In genomic region chr19:41915294-41915693, GRCm38 (mm10) we compare ENCODE assay signal across 28 mouse cellular contexts. TPM values are rescaled to one million over a fixed set of nuclear protein-coding genes. Genes with fewer than 3 reads are reported as not detected.
A peak's percentile ranks its signal among the peaks of the same experiment; 100 is the strongest.
DNase-seq lines count a peak whose midpoint lies in the region; ATAC-seq and TF ChIP-seq lines count a peak whose summit lies in the region.
"Had no signal": no experiment of that assay in that cellular context is flagged by ENCODE, and none has a peak within 500 bp of the region (broad histone marks: within the 10 kb centered on the region; RNA-seq: fewer than 3 reads in every experiment).

No protein-coding gene starts in this region.

- no peak for ATAC-seq in embryonic facial prominence, embryonic 14.5 days (ENCODE audit: low read depth)
- ATAC-seq in heart, embryonic 14.5 days (ENCODE audit: insufficient number of reproducible peaks, insufficient read depth, low FRiP score, low read depth): no peak
- ATAC-seq in liver, postnatal 0 days: no peak
- no peak for ATAC-seq in liver, embryonic 12.5 days
- ATAC-seq: forebrain, embryonic 15.5 days; intestine, postnatal 0 days; midbrain, embryonic 16.5 days had no signal

- intact Hi-C loops in heart, postnatal 36 days (cut with DNase I): no loop called here

- WGBS in embryonic facial prominence, embryonic 14.5 days: 83% methylated on average over 3 of the region's 3 CpGs
- 93% methylated on average over 3 of the region's 3 CpGs for WGBS in embryonic facial prominence, embryonic 10.5 days
- 68% methylated on average over 3 of the region's 3 CpGs for WGBS in heart, embryonic 14.5 days
- 82% methylated on average over 3 of the region's 3 CpGs for WGBS in liver, postnatal 0 days (ENCODE audit: insufficient replicate concordance)
- 79% methylated on average over 3 of the region's 3 CpGs for WGBS in liver, embryonic 12.5 days (ENCODE audit: insufficient replicate concordance)

- peaks cover 13% of the 10 kb centered on the region; the same call in 1 of the 2 replicates for H3K4me1 ChIP-seq in embryonic facial prominence, embryonic 14.5 days (ENCODE audit: control insufficient read depth, insufficient read depth, low read length)
- H3K4me1 ChIP-seq in embryonic facial prominence, embryonic 10.5 days: peaks cover 24% of the 10 kb centered on the region
- H3K4me1 ChIP-seq in heart, embryonic 14.5 days (ENCODE audit: control insufficient read depth in 2 of 2, insufficient read depth in 2 of 2, low read length in 2 of 2): peaks cover 4 to 14% of the 10 kb centered on the region in 2 experiments
- peaks cover 33% of the 10 kb centered on the region for H3K4me1 ChIP-seq in liver, postnatal 0 days (ENCODE audit: insufficient read depth)
- peaks cover 33% of the 10 kb centered on the region for H3K4me1 ChIP-seq in liver, embryonic 12.5 days

- no peak for TF ChIP-seq CTCF in liver, postnatal 0 days (IDR thresholded peaks at IDR 0.05; ENCODE audit: low read depth)

- DNase-seq in embryonic facial prominence, embryonic 14.5 days (ENCODE audit: low spot score): no peak
- no peak for DNase-seq in embryonic facial prominence, embryonic 10.5 days (ENCODE audit: low spot score)
- DNase-seq in heart, postnatal 36 days: no peak
- no peak for DNase-seq in liver, postnatal 0 days
- no peak for DNase-seq in gastrocnemius, postnatal 4 days (ENCODE audit: low spot score in 2 of 2)
- DNase-seq: adrenal gland, adult 8-10 months; cerebellum, adult 8-10 months; cerebellum, postnatal 36 days; gastrocnemius, postnatal 25 days; kidney, postnatal 14 days; layer of hippocampus, adult 9-11 months; lung, postnatal 36 days; right cerebral cortex, adult 18-20 months; spleen, adult 18-20 months; thymus, postnatal 14 days had no signal

- no peaks in the 10 kb centered on the region for H3K9me3 ChIP-seq in embryonic facial prominence, embryonic 14.5 days (ENCODE audit: control insufficient read depth, low read length)
- no peaks in the 10 kb centered on the region for H3K9me3 ChIP-seq in embryonic facial prominence, embryonic 10.5 days
- no peaks in the 10 kb centered on the region for H3K9me3 ChIP-seq in heart, embryonic 14.5 days (ENCODE audit: control insufficient read depth, low read length)
- no peaks in the 10 kb centered on the region for H3K9me3 ChIP-seq in liver, postnatal 0 days (ENCODE audit: low read length)
- H3K9me3 ChIP-seq in liver, embryonic 12.5 days (replicated peaks): no peaks in the 10 kb centered on the region
- H3K9me3 ChIP-seq: embryonic facial prominence, embryonic 12.5 days; forebrain, embryonic 10.5 days; forebrain, embryonic 15.5 days; G1E; limb, embryonic 10.5 days; limb, embryonic 15.5 days; neural tube, embryonic 12.5 days had no signal

- H3K27ac ChIP-seq in embryonic facial prominence, embryonic 14.5 days (replicated peaks; ENCODE audit: low read depth, low read length): no peak overlapping the region
- no peak overlapping the region for H3K27ac ChIP-seq in embryonic facial prominence, embryonic 10.5 days (replicated peaks)
- peak overlapping the region; percentile 53 to 62; a peak in 2 of 4 replicates for H3K27ac ChIP-seq in heart, embryonic 14.5 days (replicated peaks in 1 of 2; ENCODE audit: control insufficient read depth in 1 of 2, insufficient read depth in 1 of 2, low read depth in 2 of 2, low read length in 2 of 2)
- no peak overlapping the region for H3K27ac ChIP-seq in liver, postnatal 0 days (ENCODE audit: low read depth)
- H3K27ac ChIP-seq in liver, embryonic 12.5 days: no peak overlapping the region
- H3K27ac ChIP-seq: embryonic facial prominence, embryonic 12.5 days; forebrain, embryonic 10.5 days; forebrain, embryonic 15.5 days; hindbrain, embryonic 14.5 days; limb, embryonic 10.5 days; limb, embryonic 15.5 days; neural tube, embryonic 12.5 days had no signal

- no peak overlapping the region for H3K9ac ChIP-seq in embryonic facial prominence, embryonic 14.5 days (ENCODE audit: low read depth, low read length)
- H3K9ac ChIP-seq in heart, embryonic 14.5 days (ENCODE audit: low read length): peak overlapping the region; percentile 18; the same call in 1 of the 2 replicates
- H3K9ac ChIP-seq in liver, postnatal 0 days (replicated peaks): no peak overlapping the region
- no peak overlapping the region for H3K9ac ChIP-seq in liver, embryonic 12.5 days
- H3K9ac ChIP-seq: embryonic facial prominence, embryonic 12.5 days; forebrain, embryonic 15.5 days; hindbrain, embryonic 14.5 days; limb, embryonic 15.5 days; neural tube, embryonic 12.5 days had no signal

- H3K36me3 ChIP-seq in embryonic facial prominence, embryonic 14.5 days (ENCODE audit: control insufficient read depth, insufficient read depth, low read length): peaks cover 36% of the 10 kb centered on the region
- H3K36me3 ChIP-seq in embryonic facial prominence, embryonic 10.5 days (replicated peaks): peaks cover 63% of the 10 kb centered on the region
- H3K36me3 ChIP-seq in heart, embryonic 14.5 days (ENCODE audit: control insufficient read depth, insufficient read depth, low read length): peaks cover 54% of the 10 kb centered on the region
- peaks cover 40% of the 10 kb centered on the region for H3K36me3 ChIP-seq in liver, postnatal 0 days (replicated peaks; ENCODE audit: insufficient read depth, low read length)
- H3K36me3 ChIP-seq in liver, embryonic 12.5 days: peaks cover 58% of the 10 kb centered on the region

- no peak overlapping the region for H3K4me3 ChIP-seq in embryonic facial prominence, embryonic 14.5 days (ENCODE audit: low read depth, low read length)
- no peak overlapping the region for H3K4me3 ChIP-seq in embryonic facial prominence, embryonic 10.5 days
- peak overlapping the region in 1 of 2 experiments; percentile 98; a peak in 2 of 4 replicates for H3K4me3 ChIP-seq in heart, embryonic 14.5 days (ENCODE audit: control insufficient read depth in 1 of 2, insufficient read depth in 1 of 2, low read depth in 1 of 2, low read length in 2 of 2)
- no peak overlapping the region for H3K4me3 ChIP-seq in liver, postnatal 0 days (ENCODE audit: low read depth, low read length)
- no peak overlapping the region for H3K4me3 ChIP-seq in liver, embryonic 12.5 days
- H3K4me3 ChIP-seq: embryonic facial prominence, embryonic 12.5 days; forebrain, embryonic 15.5 days; limb, embryonic 10.5 days; limb, embryonic 15.5 days; neural tube, embryonic 12.5 days had no signal

- H3K27me3 ChIP-seq in embryonic facial prominence, embryonic 14.5 days (replicated peaks; ENCODE audit: control insufficient read depth, insufficient read depth, low read length): no peaks in the 10 kb centered on the region
- no peaks in the 10 kb centered on the region for H3K27me3 ChIP-seq in embryonic facial prominence, embryonic 10.5 days (replicated peaks; ENCODE audit: low read depth, poor library complexity, severe bottlenecking)
- no peaks in the 10 kb centered on the region for H3K27me3 ChIP-seq in heart, embryonic 14.5 days (ENCODE audit: control insufficient read depth, insufficient read depth, low read length)
- no peaks in the 10 kb centered on the region for H3K27me3 ChIP-seq in liver, postnatal 0 days (ENCODE audit: insufficient read depth, low read length)
- no peaks in the 10 kb centered on the region for H3K27me3 ChIP-seq in liver, embryonic 12.5 days (replicated peaks)
- H3K27me3 ChIP-seq: CH12.LX; embryonic facial prominence, embryonic 12.5 days; forebrain, embryonic 15.5 days; limb, embryonic 15.5 days; neural tube, embryonic 12.5 days had no signal

- 0 out of 2 replicates have a peak overlapping the region, but pooled peaks have one; percentile 87 for H3K4me2 ChIP-seq in embryonic facial prominence, embryonic 14.5 days (ENCODE audit: low read depth, low read length)
- H3K4me2 ChIP-seq in heart, embryonic 14.5 days (ENCODE audit: low read length): peak overlapping the region; percentile 77
- H3K4me2 ChIP-seq in liver, postnatal 0 days (ENCODE audit: low read depth, low read length): peak overlapping the region; percentile 96; the same call in 1 of the 2 replicates
- H3K4me2 ChIP-seq in liver, embryonic 12.5 days: no peak overlapping the region
- H3K4me2 ChIP-seq: embryonic facial prominence, embryonic 12.5 days; forebrain, embryonic 15.5 days; hindbrain, embryonic 14.5 days; neural tube, embryonic 12.5 days had no signal

- no peak for TF ChIP-seq EP300 in liver, postnatal 0 days (IDR thresholded peaks at IDR 0.05; ENCODE audit: low read depth)

RNA-seq across cellular contexts. Expression of gene Pgam1, which starts 3.6 kb away (rescaled TPM):
- polyA plus RNA-seq in embryonic facial prominence, embryonic 14.5 days (2014; fragmentation: Nextera tagmentation; extraction: Ambion mirVana): 522 and 549 TPM in 2 replicates
- 1,003 and 1,124 TPM in 2 replicates for polyA plus RNA-seq in embryonic facial prominence, embryonic 10.5 days (2016; fragmentation: Nextera tagmentation; extraction: Ambion mirVana)
- polyA plus RNA-seq in heart, embryonic 14.5 days (2014; fragmentation: Nextera tagmentation; extraction: Ambion mirVana): 787 and 805 TPM in 2 replicates
- total RNA-seq in heart, postnatal 36 days (2021): 10 to 100 TPM; 91.8 to 93.2 TPM
- 153 and 183 TPM in 2 replicates for polyA plus RNA-seq in liver, postnatal 0 days (2015; fragmentation: Nextera tagmentation; extraction: Ambion mirVana)
- 355 and 377 TPM in 2 replicates for polyA plus RNA-seq in liver, embryonic 12.5 days (2016; fragmentation: Nextera tagmentation; extraction: Ambion mirVana)
- 10 to 100 TPM; 53.2 to 57.9 TPM for total RNA-seq in gastrocnemius, postnatal 4 days (2021)

RNA-seq across cellular contexts. Expression of gene Exosc1, which starts 17.9 kb away (rescaled TPM):
- 67.8 and 71.3 TPM in 2 replicates for polyA plus RNA-seq in embryonic facial prominence, embryonic 14.5 days (2014; fragmentation: Nextera tagmentation; extraction: Ambion mirVana)
- 94.3 and 96.8 TPM in 2 replicates for polyA plus RNA-seq in embryonic facial prominence, embryonic 10.5 days (2016; fragmentation: Nextera tagmentation; extraction: Ambion mirVana)
- polyA plus RNA-seq in heart, embryonic 14.5 days (2014; fragmentation: Nextera tagmentation; extraction: Ambion mirVana): 40.8 and 42.0 TPM in 2 replicates
- total RNA-seq in heart, postnatal 36 days (2021): 10 to 100 TPM; 12.9 to 14.0 TPM
- 31.3 and 34.5 TPM in 2 replicates for polyA plus RNA-seq in liver, postnatal 0 days (2015; fragmentation: Nextera tagmentation; extraction: Ambion mirVana)
- polyA plus RNA-seq in liver, embryonic 12.5 days (2016; fragmentation: Nextera tagmentation; extraction: Ambion mirVana): 72.7 and 75.0 TPM in 2 replicates
- total RNA-seq in gastrocnemius, postnatal 4 days (2021): 10 to 100 TPM; 19.6 to 24.5 TPM

RNA-seq across cellular contexts. Expression of gene Zdhhc16, which starts 18.0 kb away (rescaled TPM):
- 69.1 and 72.4 TPM in 2 replicates for polyA plus RNA-seq in embryonic facial prominence, embryonic 14.5 days (2014; fragmentation: Nextera tagmentation; extraction: Ambion mirVana)
- polyA plus RNA-seq in embryonic facial prominence, embryonic 10.5 days (2016; fragmentation: Nextera tagmentation; extraction: Ambion mirVana): 85.4 and 85.7 TPM in 2 replicates
- polyA plus RNA-seq in heart, embryonic 14.5 days (2014; fragmentation: Nextera tagmentation; extraction: Ambion mirVana): 42.3 and 47.8 TPM in 2 replicates
- total RNA-seq in heart, postnatal 36 days (2021): 10 to 100 TPM; 16.2 to 17.4 TPM
- polyA plus RNA-seq in liver, postnatal 0 days (2015; fragmentation: Nextera tagmentation; extraction: Ambion mirVana): 22.6 and 24.9 TPM in 2 replicates
- 47.3 and 48.1 TPM in 2 replicates for polyA plus RNA-seq in liver, embryonic 12.5 days (2016; fragmentation: Nextera tagmentation; extraction: Ambion mirVana)
- 10 to 100 TPM; 36.0 to 36.5 TPM for total RNA-seq in gastrocnemius, postnatal 4 days (2021)

RNA-seq across cellular contexts. Expression of gene Rrp12, which starts 19.3 kb away (rescaled TPM):
- 13.8 and 15.0 TPM in 2 replicates for polyA plus RNA-seq in embryonic facial prominence, embryonic 14.5 days (2014; fragmentation: Nextera tagmentation; extraction: Ambion mirVana)
- polyA plus RNA-seq in embryonic facial prominence, embryonic 10.5 days (2016; fragmentation: Nextera tagmentation; extraction: Ambion mirVana): 36.3 and 38.9 TPM in 2 replicates
- 5.8 and 6.4 TPM in 2 replicates for polyA plus RNA-seq in heart, embryonic 14.5 days (2014; fragmentation: Nextera tagmentation; extraction: Ambion mirVana)
- 10 to 100 TPM; 17.0 to 17.3 TPM for total RNA-seq in heart, postnatal 36 days (2021)
- polyA plus RNA-seq in liver, postnatal 0 days (2015; fragmentation: Nextera tagmentation; extraction: Ambion mirVana): 4.1 and 4.3 TPM in 2 replicates
- 25.0 and 26.7 TPM in 2 replicates for polyA plus RNA-seq in liver, embryonic 12.5 days (2016; fragmentation: Nextera tagmentation; extraction: Ambion mirVana)
- 10 to 100 TPM; 21.1 to 22.4 TPM for total RNA-seq in gastrocnemius, postnatal 4 days (2021)

Comparison
In these comparisons a context has a peak if more than half of its experiments do, and no peak if none do; other contexts are left out.
1. H3K27ac ChIP-seq: peak in heart, embryonic 14.5 days (2 of 2); none in embryonic facial prominence, embryonic 14.5 days (single experiment), embryonic facial prominence, embryonic 10.5 days (single experiment), liver, postnatal 0 days (single experiment) and liver, embryonic 12.5 days (single experiment).